Mouse (Mus musculus) liver, postnatal 0 days (tissue): ENCODE measurements around the gene Pla2g3.

ENCODE experiments used
- CTCF ChIP-seq: sonication (generic); IDR thresholded peaks from 2 replicates; pipeline ENCODE4 v1.5.1; 2016; ENCODE audit warnings: antibody characterized with exemption, low read depth
- EP300 ChIP-seq: IDR thresholded peaks from 2 replicates; pipeline ENCODE4 v1.6.1; 2016; ENCODE audit warnings: antibody characterized with exemption, low read depth, mild to moderate bottlenecking

DNA sequence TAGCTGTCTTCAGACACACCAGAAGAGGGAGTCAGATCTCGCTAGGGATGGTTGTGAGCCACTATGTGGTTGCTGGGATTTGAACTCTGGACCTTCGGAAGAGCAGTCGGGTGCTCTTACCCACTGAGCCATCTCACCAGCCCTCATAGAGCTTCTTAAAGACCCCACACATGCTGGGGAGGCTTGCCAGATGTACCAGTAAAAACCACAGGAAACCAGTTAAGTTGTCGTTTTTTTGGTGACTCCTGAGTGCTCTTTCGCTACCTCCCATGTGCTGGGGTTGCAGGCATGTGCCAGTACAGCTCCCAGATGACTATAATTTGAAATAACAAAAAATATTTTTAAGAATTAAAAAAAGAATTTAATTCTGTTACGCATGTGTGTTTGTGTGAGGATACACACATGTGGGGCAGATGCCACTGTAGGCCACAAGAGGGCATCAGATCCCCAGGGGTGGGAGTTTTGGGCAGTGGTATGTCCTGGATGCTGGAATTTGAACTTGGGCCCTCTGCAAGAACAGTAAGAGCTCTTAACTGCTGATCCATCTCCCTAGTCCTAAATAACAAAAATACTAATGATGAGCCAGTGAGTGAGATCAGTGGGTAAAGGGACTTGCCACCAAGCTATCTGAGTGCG, 13.5 kb upstream of the Pla2g3 start:
- TF ChIP-seq CTCF = peak; percentile 73
- no peak for TF ChIP-seq EP300
